Mouse (Mus musculus): ENCODE data around the gene Psmb7.

GRCm38 (mm10) chr2:38621610-38622021, 22.3 kb downstream of the Psmb7 start:
- TF ChIP-seq CTCF (IDR thresholded peaks at IDR 0.05; ENCODE audit: borderline replicate concordance, extremely low read depth, insufficient read depth, insufficient read length) = peak; percentile 62; the same call in 1 of the 2 replicates
- no peak for TF ChIP-seq POLR2A (IDR thresholded peaks at IDR 0.05; ENCODE audit: borderline replicate concordance, extremely low read depth, insufficient read depth, insufficient read length, poor library complexity, severe bottlenecking)
